Mouse (Mus musculus): ENCODE measurements around the gene Cryl1. TPM values are rescaled to one million over a fixed set of nuclear protein-coding genes. Genes with fewer than 3 reads are reported as not detected.

Cryl1 gene
- polyA plus RNA-seq, 2 experiments = 40.0 to 51.3 TPM

- no peak for TF ChIP-seq POLR2A (IDR thresholded peaks at IDR 0.05; ENCODE audit: borderline replicate concordance, extremely low read depth, insufficient read depth, insufficient read length)
- DNase-seq (ENCODE audit: low spot score) (no peak), ATAC-seq (ENCODE audit: low FRiP score, low read depth) (no peak)
- H3K9ac ChIP-seq (ENCODE audit: low read depth, low read length, severe bottlenecking) = no peak overlapping the region
- no peak overlapping the region for H3K4me3 ChIP-seq (replicated peaks; ENCODE audit: low read length)
- whole genome bisulfite sequencing = 19% methylated on average over 4 of the region's 4 CpGs
- no peaks in the 10 kb centered on the region for H3K4me1 ChIP-seq (ENCODE audit: control insufficient read depth, insufficient read depth, low read length)
- no peaks in the 10 kb centered on the region for H3K9me3 ChIP-seq (ENCODE audit: control insufficient read depth, low read length)
- no peak overlapping the region for H3K27ac ChIP-seq (replicated peaks; ENCODE audit: low read depth, low read length)
- no peaks in the 10 kb centered on the region for H3K36me3 ChIP-seq (ENCODE audit: control insufficient read depth, insufficient read depth, low read length)
- H3K27me3 ChIP-seq (ENCODE audit: control insufficient read depth, insufficient read depth, low read length) = no peaks in the 10 kb centered on the region
- H3K4me2 ChIP-seq (replicated peaks; ENCODE audit: low read depth, low read length, severe bottlenecking) = no peak overlapping the region
Measured at GRCm38 (mm10) chr14:57234711-57235110, 163.6 kb downstream of the Cryl1 start.

- Histone ChIP-seq H3K4me3 (replicated peaks; ENCODE audit: low read length) (no peak overlapping the region), H3K4me1 (ENCODE audit: control insufficient read depth, insufficient read depth, low read length) (no peaks in the 10 kb centered on the region), H3K4me2 (replicated peaks; ENCODE audit: low read depth, low read length, severe bottlenecking) (no peak overlapping the region), H3K36me3 (ENCODE audit: control insufficient read depth, insufficient read depth, low read length) (no peaks in the 10 kb centered on the region), H3K27me3 (ENCODE audit: control insufficient read depth, insufficient read depth, low read length) (no peaks in the 10 kb centered on the region), H3K9ac (ENCODE audit: low read depth, low read length, severe bottlenecking) (no peak overlapping the region), H3K9me3 (ENCODE audit: control insufficient read depth, low read length) (no peaks in the 10 kb centered on the region), H3K27ac (replicated peaks; ENCODE audit: low read depth, low read length) (no peak overlapping the region)
- DNase-seq (ENCODE audit: low spot score) (no peak), ATAC-seq (ENCODE audit: low FRiP score, low read depth) (no peak)
- 77% methylated on average over 6 of the region's 6 CpGs for WGBS
- TF ChIP-seq POLR2A (IDR thresholded peaks at IDR 0.05; ENCODE audit: borderline replicate concordance, extremely low read depth, insufficient read depth, insufficient read length) = no peak
Measured at GRCm38 (mm10) chr14:57230264-57231015, 167.9 kb downstream of the Cryl1 start.

Other genes starting within 250 kb of the Cryl1 start
- gene Ift88, start 25.5 kb upstream of the Cryl1 start, polyA plus RNA-seq (2012; rRNA removed) = 23.9 and 26.7 TPM in 2 replicates
- gene Ift88, start 25.5 kb upstream of the Cryl1 start, polyA plus RNA-seq (2014; fragmentation: Nextera tagmentation; extraction: Ambion mirVana) = 18.0 and 22.2 TPM in 2 replicates
- gene Il17d, start 126.2 kb upstream of the Cryl1 start, polyA plus RNA-seq (2012; rRNA removed) = 41.0 and 68.8 TPM in 2 replicates
- 6.9 and 8.1 TPM in 2 replicates for gene Il17d, start 126.2 kb upstream of the Cryl1 start, polyA plus RNA-seq (2014; fragmentation: Nextera tagmentation; extraction: Ambion mirVana)
- 38.2 and 44.0 TPM in 2 replicates for gene Eef1akmt1, start 173.1 kb upstream of the Cryl1 start, polyA plus RNA-seq (2012; rRNA removed)
- 109 and 112 TPM in 2 replicates for gene Eef1akmt1, start 173.1 kb upstream of the Cryl1 start, polyA plus RNA-seq (2014; fragmentation: Nextera tagmentation; extraction: Ambion mirVana)